Mouse (Mus musculus) central nervous system, embryonic 18 days (tissue): ENCODE measurements around the gene Chrna7. TPM values are rescaled to one million over a fixed set of nuclear protein-coding genes. Genes with fewer than 3 reads are reported as not detected.

ENCODE experiments used
- polyA plus RNA-seq: library from polyadenylated mRNA; depleted of rRNA; stranded (reverse); fragments of >200 nt; gene quantifications from 2 replicates; pipeline ENCODE4 v1.2.3, GENCODE M21; 2012; rRNA removed

Gene Chrna7
- 11.7 and 11.9 TPM in 2 replicates for polyA plus RNA-seq

GRCm38 (mm10) chr7:63212084-63212723 is at the start of gene Chrna7:
Gene Chrna7 (minus strand): TSS chr7:63212569.

Other genes with a start within 250 kb of the Chrna7 start
- gene Otud7a, start 232.2 kb upstream of the Chrna7 start, polyA plus RNA-seq = 17.4 and 18.0 TPM in 2 replicates